Mouse (Mus musculus) gastrocnemius, postnatal 10 days (tissue): ENCODE results near the gene A530016L24Rik. TPM values are rescaled to one million over a fixed set of nuclear protein-coding genes. Genes with fewer than 3 reads are reported as not detected.
A peak's percentile ranks its signal among the peaks of the same experiment; 100 is the strongest.

Experiments
- DNase-seq: peaks from one replicate; pipeline ENCODE4 v3.0.0; 2021; ENCODE audit warnings: mixed read lengths
- total RNA-seq, 2 experiments: library from RNA; stranded (reverse); gene quantifications; 2 replicates each; pipeline ENCODE4 v1.2.3; 2021

The A530016L24Rik gene
- total RNA-seq, 2 experiments from 2014 or later = 2.1 to 2.4 TPM

GRCm38 (mm10) chr12:112503003-112503771 lies 13.9 kb downstream of the A530016L24Rik start:
- no peak for DNase-seq

- DNase-seq = no peak
Measured at GRCm38 (mm10) chr12:112506267-112506666, 17.0 kb downstream of the A530016L24Rik start.

GRCm38 (mm10) chr12:112507264-112507663 lies 18.0 kb downstream of the A530016L24Rik start:
- no peak for DNase-seq

- no peak for DNase-seq
Measured at GRCm38 (mm10) chr12:112507984-112508383, 18.7 kb downstream of the A530016L24Rik start.

- no peak for DNase-seq
Measured at GRCm38 (mm10) chr12:112510365-112510732, 21.1 kb downstream of the A530016L24Rik start.

- DNase-seq = peak; percentile 34
Measured at GRCm38 (mm10) chr12:112510733-112511372, 21.6 kb downstream of the A530016L24Rik start.

- no peak for DNase-seq
Measured at GRCm38 (mm10) chr12:112514897-112515296, 25.6 kb downstream of the A530016L24Rik start.

GRCm38 (mm10) chr12:112516697-112517337 lies 27.6 kb downstream of the A530016L24Rik start, which contains the start of gene Tmem179:
TSS of gene Tmem179 (minus strand) at chr12:112516747.
- DNase-seq = no peak

- DNase-seq = no peak
Measured at GRCm38 (mm10) chr12:112518105-112518504, 28.9 kb downstream of the A530016L24Rik start.

- DNase-seq = no peak
Measured at GRCm38 (mm10) chr12:112533758-112534157, 44.5 kb downstream of the A530016L24Rik start.

GRCm38 (mm10) chr12:112537233-112537632 lies 48.0 kb downstream of the A530016L24Rik start:
- DNase-seq = no peak

- DNase-seq = no peak
Measured at GRCm38 (mm10) chr12:112538356-112538755, 49.1 kb downstream of the A530016L24Rik start.

- DNase-seq = no peak
Measured at GRCm38 (mm10) chr12:112539466-112539965, 50.3 kb downstream of the A530016L24Rik start.

- no peak for DNase-seq
Measured at GRCm38 (mm10) chr12:112540321-112540720, 51.1 kb downstream of the A530016L24Rik start.

GRCm38 (mm10) chr12:112541483-112542091 lies 52.3 kb downstream of the A530016L24Rik start:
- no peak for DNase-seq

GRCm38 (mm10) chr12:112542257-112542919 lies 53.1 kb downstream of the A530016L24Rik start:
- no peak for DNase-seq

- peak; percentile 96 for DNase-seq
Measured at GRCm38 (mm10) chr12:112542920-112543300, 53.7 kb downstream of the A530016L24Rik start.

- DNase-seq = no peak
Measured at GRCm38 (mm10) chr12:112543941-112544340, 54.7 kb downstream of the A530016L24Rik start.

GRCm38 (mm10) chr12:112544946-112545701 lies 55.9 kb downstream of the A530016L24Rik start:
- no peak for DNase-seq

- DNase-seq = no peak
Measured at GRCm38 (mm10) chr12:112546110-112546509, 56.9 kb downstream of the A530016L24Rik start.

- no peak for DNase-seq
Measured at GRCm38 (mm10) chr12:112549287-112549686, 60.0 kb downstream of the A530016L24Rik start.
